Mouse (Mus musculus) hematopoietic stem cell, adult 5-6 weeks (primary cell): ENCODE data around the gene Nefh. TPM values are rescaled to one million over a fixed set of nuclear protein-coding genes. Genes with fewer than 3 reads are reported as not detected.

Experiments used
- ATAC-seq, 2 experiments: fragments of 125-278 bp in 1 of 2; replicated peaks in 1 of 2; 2 replicates each; pipeline ENCODE4 v1.8.0; 2016 to 2017; ENCODE audit warnings: inconsistent platforms in 2 of 2, mild to moderate bottlenecking in 2 of 2, moderate number of reproducible peaks in 2 of 2, low read depth in 1 of 2, moderate TSS enrichment in 1 of 2; ENCODE audit not compliant: low FRiP score in 2 of 2, poor library complexity in 2 of 2, severe bottlenecking in 2 of 2, insufficient read depth in 1 of 2, low TSS enrichment in 1 of 2
- total RNA-seq: library from RNA; stranded (forward); fragments of 172-1452, 232-1000 nt; gene quantifications from 2 replicates; pipeline ENCODE4 v1.2.3, GENCODE M21; 2017

Nefh gene
- total RNA-seq, 1 experiment from 2014 or later: 19.6 TPM

DNA sequence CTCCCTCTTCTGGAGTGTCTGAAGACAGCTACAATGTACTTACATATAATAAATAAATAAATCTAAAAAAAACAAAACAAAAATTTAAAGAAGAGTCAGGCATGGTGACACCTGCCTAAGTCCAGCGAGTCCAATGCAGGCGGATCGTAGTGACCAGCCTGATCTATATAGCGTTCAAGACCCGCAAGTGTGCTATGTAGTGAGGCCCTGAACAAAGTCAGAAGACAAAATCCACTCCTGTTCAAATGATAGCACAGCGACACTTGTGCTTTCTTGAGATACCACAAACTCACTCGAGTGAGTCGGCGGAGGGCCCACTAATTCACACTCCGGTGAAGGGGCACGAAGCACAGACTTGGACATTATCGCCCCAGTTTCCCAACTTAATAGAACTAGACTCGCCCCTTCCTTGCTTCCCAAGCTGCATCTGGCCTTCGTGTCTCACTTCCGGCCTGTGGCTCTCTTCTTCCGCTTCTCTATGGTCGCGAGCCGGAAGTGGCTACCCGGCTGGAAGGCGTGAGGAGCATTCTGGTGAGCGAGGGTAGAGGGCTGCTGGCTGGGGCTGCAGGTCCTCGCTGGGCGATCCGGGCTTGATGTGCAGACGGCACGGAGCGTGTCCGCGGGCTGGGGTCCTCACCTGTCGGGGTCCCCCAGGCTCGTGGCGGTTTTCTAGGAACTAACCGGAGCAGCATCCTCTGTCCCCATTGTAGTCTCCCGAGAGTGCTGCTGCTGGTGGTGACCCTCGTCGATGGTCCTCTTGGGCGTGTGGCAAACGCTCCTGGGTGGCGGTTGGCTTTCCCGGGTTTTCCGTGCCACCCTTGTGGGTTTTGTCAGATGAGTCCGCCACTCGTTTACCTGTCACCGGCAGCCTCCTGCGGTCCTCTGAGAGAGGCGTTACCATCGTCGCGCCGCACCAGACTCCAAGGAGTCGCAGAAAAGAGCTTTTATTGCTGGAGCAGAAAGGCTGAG lies 52.7 kb downstream of the Nefh start, which contains the start of gene Thoc5:
Thoc5 (plus strand) TSS at position 473 of the 969 bp plus-strand sequence.
- ATAC-seq: peak; percentile 94

Other genes with a start within 250 kb of the Nefh start
- gene Uqcr10, start 243.7 kb downstream of the Nefh start, total RNA-seq: 23.9 and 115 TPM in 2 replicates
- 4.7 and 7.1 TPM in 2 replicates for gene Zmat5, start 243.4 kb downstream of the Nefh start, total RNA-seq
- gene Cabp7, start 201.3 kb downstream of the Nefh start, total RNA-seq: not detected in 2 replicates
- 52.9 and 80.7 TPM in 2 replicates for gene Nf2, start 98.5 kb downstream of the Nefh start, total RNA-seq
- 20.9 and 34.7 TPM in 2 replicates for gene Nipsnap1, start 74.1 kb downstream of the Nefh start, total RNA-seq
- gene Thoc5, start 52.7 kb downstream of the Nefh start, total RNA-seq: 43.1 and 49.8 TPM in 2 replicates
- gene Ap1b1, start 38.8 kb upstream of the Nefh start, total RNA-seq: 45.0 and 80.8 TPM in 2 replicates
- not detected in 2 replicates for gene Rasl10a, start 110.1 kb upstream of the Nefh start, total RNA-seq
- 1.2 and 1.7 TPM in 2 replicates for gene Gas2l1, start 117.3 kb upstream of the Nefh start, total RNA-seq
- 18.3 and 31.9 TPM in 2 replicates for gene Rhbdd3, start 150.9 kb upstream of the Nefh start, total RNA-seq
- gene Ewsr1, start 151.2 kb upstream of the Nefh start, total RNA-seq: 658 and 663 TPM in 2 replicates
- gene Emid1, start 204.2 kb upstream of the Nefh start, total RNA-seq: 16.0 and 16.7 TPM in 2 replicates